Mouse (Mus musculus) midbrain, embryonic 15.5 days (tissue): ENCODE results near the gene Bri3bp. TPM values are rescaled to one million over a fixed set of nuclear protein-coding genes. Genes with fewer than 3 reads are reported as not detected.

Experiments used
- ATAC-seq: fragments of 200-750 bp; cut with Nextera tagmentation; replicated peaks from 2 replicates; pipeline ENCODE4 v1.8.0; 2017; ENCODE audit warnings: moderate TSS enrichment
- H3K27ac ChIP-seq: fragments of 300-500 bp; sonication (generic); 2 replicates; pipeline ENCODE4 v1.5.1; 2015; ENCODE audit warnings: mild to moderate bottlenecking, inconsistent platforms
- H3K27me3 ChIP-seq: fragments of 300-500 bp; sonication (generic); replicated peaks from 2 replicates; pipeline ENCODE4 v1.6.1; 2015; ENCODE audit warnings: inconsistent platforms
- H3K36me3 ChIP-seq: fragments of 300-500 bp; sonication (generic); replicated peaks from 2 replicates; pipeline ENCODE4 v1.6.1; 2015; ENCODE audit warnings: inconsistent platforms
- H3K4me1 ChIP-seq: fragments of 300-500 bp; sonication (generic); 2 replicates; pipeline ENCODE4 v1.6.1; 2015; ENCODE audit warnings: inconsistent platforms
- H3K4me2 ChIP-seq: fragments of 300-500 bp; sonication (generic); 2 replicates; pipeline ENCODE4 v1.6.1; 2015; ENCODE audit warnings: inconsistent platforms, mild to moderate bottlenecking, moderate library complexity
- H3K4me3 ChIP-seq: fragments of 300-500 bp; sonication (generic); 2 replicates; pipeline ENCODE4 v1.5.1; 2015; ENCODE audit warnings: mild to moderate bottlenecking, inconsistent platforms
- H3K9ac ChIP-seq: fragments of 300-500 bp; sonication (generic); 2 replicates; pipeline ENCODE4 v1.6.1; 2015; ENCODE audit warnings: mild to moderate bottlenecking, inconsistent platforms
- H3K9me3 ChIP-seq: fragments of 300-500 bp; sonication (generic); 2 replicates; pipeline ENCODE4 v1.6.1; 2016; ENCODE audit warnings: inconsistent platforms
- WGBS: fragments of 180-500 bp; shearing (Covaris S2); methylation state at CpG from one replicate; pipeline ENCODE4 v1.1.7; 2015; ENCODE audit warnings: mixed read lengths; 5-methylcytosine and 5-hydroxymethylcytosine counted together
- polyA plus RNA-seq: library from polyadenylated mRNA; unstranded; fragments of >200 nt; fragmentation: Nextera tagmentation; extraction: Ambion mirVana; gene quantifications from 2 replicates; pipeline ENCODE4 v1.2.1, GENCODE M21; 2015

Gene Bri3bp
- polyA plus RNA-seq, 1 experiment from 2014 or later: 36.4 TPM

- H3K9ac ChIP-seq: no peak overlapping the region
- H3K36me3 ChIP-seq: no peaks in the 10 kb centered on the region
- ATAC-seq: no peak
- peaks cover 18% of the 10 kb centered on the region for H3K4me1 ChIP-seq
- H3K4me2 ChIP-seq: no peak overlapping the region
- H3K4me3 ChIP-seq: no peak overlapping the region
- no peaks in the 10 kb centered on the region for H3K27me3 ChIP-seq
- no peaks in the 10 kb centered on the region for H3K9me3 ChIP-seq
- 83% methylated on average over 4 of the region's 4 CpGs for WGBS
- H3K27ac ChIP-seq: no peak overlapping the region
These were observed 3.2 kb downstream of the Bri3bp start for GRCm38 (mm10) chr5:125444554-125444953.

GRCm38 (mm10) chr5:125446344-125446743 is 5.0 kb downstream of the Bri3bp start:
- Histone ChIP-seq H3K4me2 (no peak overlapping the region), H3K4me1 (peaks cover 18% of the 10 kb centered on the region), H3K9ac (no peak overlapping the region), H3K4me3 (no peak overlapping the region), H3K27ac (no peak overlapping the region), H3K36me3 (no peaks in the 10 kb centered on the region), H3K27me3 (no peaks in the 10 kb centered on the region), H3K9me3 (no peaks in the 10 kb centered on the region)
- no peak for ATAC-seq
- WGBS: 79% methylated on average over 7 of the region's 7 CpGs

- 78% methylated on average over 3 of the region's 3 CpGs for WGBS
- H3K36me3 ChIP-seq: no peaks in the 10 kb centered on the region
These were observed 6.7 kb downstream of the Bri3bp start for GRCm38 (mm10) chr5:125448026-125448425.

GRCm38 (mm10) chr5:125448631-125449030 is 7.3 kb downstream of the Bri3bp start:
- no peak overlapping the region for H3K27ac ChIP-seq
- 95% methylated on average over 4 of the region's 4 CpGs for WGBS
- no peak overlapping the region for H3K4me3 ChIP-seq
- no peaks in the 10 kb centered on the region for H3K36me3 ChIP-seq
- H3K9ac ChIP-seq: no peak overlapping the region
- H3K4me2 ChIP-seq: no peak overlapping the region
- H3K9me3 ChIP-seq: no peaks in the 10 kb centered on the region
- H3K4me1 ChIP-seq: 0 out of 2 replicates have a peak, but pooled peaks cover 5% of the 10 kb centered on the region
- no peaks in the 10 kb centered on the region for H3K27me3 ChIP-seq
- ATAC-seq: no peak

More at GRCm38 (mm10) chr5:125448026-125448425, 6.7 kb downstream of the Bri3bp start:
- Histone ChIP-seq H3K27ac (no peak overlapping the region), H3K27me3 (no peaks in the 10 kb centered on the region), H3K9me3 (no peaks in the 10 kb centered on the region), H3K4me1 (peaks cover 8% of the 10 kb centered on the region), H3K9ac (no peak overlapping the region), H3K4me3 (no peak overlapping the region), H3K4me2 (no peak overlapping the region)
- no peak for ATAC-seq

GRCm38 (mm10) chr5:125449306-125449705 is 7.9 kb downstream of the Bri3bp start:
- Histone ChIP-seq H3K4me2 (no peak overlapping the region), H3K9ac (no peak overlapping the region), H3K36me3 (no peaks in the 10 kb centered on the region), H3K27me3 (no peaks in the 10 kb centered on the region), H3K27ac (no peak overlapping the region), H3K4me1 (0 out of 2 replicates have a peak, but pooled peaks cover 5% of the 10 kb centered on the region), H3K9me3 (no peaks in the 10 kb centered on the region), H3K4me3 (no peak overlapping the region)
- WGBS: 84% methylated on average over 5 of the region's 5 CpGs
- ATAC-seq: no peak

- no peak overlapping the region for H3K9ac ChIP-seq
- H3K4me1 ChIP-seq: no peaks in the 10 kb centered on the region
- peaks cover 15% of the 10 kb centered on the region for H3K36me3 ChIP-seq
- no peak overlapping the region for H3K4me3 ChIP-seq
- H3K27ac ChIP-seq: no peak overlapping the region
- ATAC-seq: no peak
- H3K27me3 ChIP-seq: no peaks in the 10 kb centered on the region
- no peak overlapping the region for H3K4me2 ChIP-seq
- WGBS: 91% methylated on average over 9 of the region's 9 CpGs
- no peaks in the 10 kb centered on the region for H3K9me3 ChIP-seq
These were observed 11.2 kb downstream of the Bri3bp start for GRCm38 (mm10) chr5:125452573-125452972.

- ATAC-seq: no peak
- Histone ChIP-seq H3K36me3 (peaks cover 15% of the 10 kb centered on the region), H3K4me3 (no peak overlapping the region), H3K27me3 (no peaks in the 10 kb centered on the region), H3K4me1 (no peaks in the 10 kb centered on the region), H3K27ac (no peak overlapping the region), H3K4me2 (no peak overlapping the region), H3K9me3 (no peaks in the 10 kb centered on the region), H3K9ac (no peak overlapping the region)
- 90% methylated on average over 6 of the region's 6 CpGs for WGBS
These were observed 14.7 kb downstream of the Bri3bp start for GRCm38 (mm10) chr5:125456100-125456499.

GRCm38 (mm10) chr5:125457538-125457937 is 16.2 kb downstream of the Bri3bp start:
- H3K36me3 ChIP-seq: peaks cover 15% of the 10 kb centered on the region
- no peak overlapping the region for H3K27ac ChIP-seq
- 92% methylated on average over 6 of the region's 6 CpGs for WGBS
- H3K9ac ChIP-seq: no peak overlapping the region
- H3K4me1 ChIP-seq: no peaks in the 10 kb centered on the region
- H3K27me3 ChIP-seq: no peaks in the 10 kb centered on the region
- no peak overlapping the region for H3K4me2 ChIP-seq
- ATAC-seq: no peak
- no peaks in the 10 kb centered on the region for H3K9me3 ChIP-seq
- no peak overlapping the region for H3K4me3 ChIP-seq

GRCm38 (mm10) chr5:125460574-125460973 is 19.2 kb downstream of the Bri3bp start:
- H3K27me3 ChIP-seq: no peaks in the 10 kb centered on the region
- no peak overlapping the region for H3K27ac ChIP-seq
- H3K9ac ChIP-seq: no peak overlapping the region
- H3K36me3 ChIP-seq: peaks cover 8% of the 10 kb centered on the region
- peaks cover 7% of the 10 kb centered on the region for H3K4me1 ChIP-seq
- ATAC-seq: no peak
- H3K4me3 ChIP-seq: no peak overlapping the region
- no peaks in the 10 kb centered on the region for H3K9me3 ChIP-seq
- no peak overlapping the region for H3K4me2 ChIP-seq
- WGBS: 94% methylated on average over 3 of the region's 3 CpGs

- Histone ChIP-seq H3K4me2 (no peak overlapping the region), H3K4me3 (no peak overlapping the region), H3K9ac (no peak overlapping the region), H3K9me3 (no peaks in the 10 kb centered on the region), H3K27me3 (no peaks in the 10 kb centered on the region), H3K27ac (no peak overlapping the region), H3K4me1 (peaks cover 7% of the 10 kb centered on the region), H3K36me3 (no peaks in the 10 kb centered on the region)
- WGBS: 53% methylated on average over 10 of the region's 10 CpGs
- ATAC-seq: no peak
These were observed 20.6 kb downstream of the Bri3bp start for GRCm38 (mm10) chr5:125461868-125462445.

GRCm38 (mm10) chr5:125465192-125465591 is 23.8 kb downstream of the Bri3bp start:
- Histone ChIP-seq H3K4me1 (peaks cover 7% of the 10 kb centered on the region), H3K4me2 (peak overlapping the region; percentile 53), H3K27ac (peak overlapping the region; percentile 67), H3K4me3 (peak overlapping the region; percentile 34), H3K27me3 (no peaks in the 10 kb centered on the region), H3K9me3 (no peaks in the 10 kb centered on the region), H3K9ac (no peak overlapping the region), H3K36me3 (no peaks in the 10 kb centered on the region)
- 44% methylated on average over 7 of the region's 7 CpGs for WGBS
- peak; percentile 37 for ATAC-seq

GRCm38 (mm10) chr5:125465701-125466106 is 24.3 kb downstream of the Bri3bp start:
- peaks cover 7% of the 10 kb centered on the region for H3K4me1 ChIP-seq
- no peaks in the 10 kb centered on the region for H3K36me3 ChIP-seq
- peak overlapping the region; percentile 53 for H3K4me2 ChIP-seq
- peak overlapping the region; percentile 73 for H3K27ac ChIP-seq
- H3K9ac ChIP-seq: peak overlapping the region; percentile 31; the same call in 1 of the 2 replicates
- WGBS: under 1% methylated on average over 25 of the region's 25 CpGs
- H3K4me3 ChIP-seq: peak overlapping the region; percentile 34
- H3K27me3 ChIP-seq: no peaks in the 10 kb centered on the region
- ATAC-seq: peak; percentile 99
- H3K9me3 ChIP-seq: no peaks in the 10 kb centered on the region

GRCm38 (mm10) chr5:125466483-125466882 is 25.1 kb downstream of the Bri3bp start:
- Histone ChIP-seq H3K4me3 (no peak overlapping the region), H3K36me3 (no peaks in the 10 kb centered on the region), H3K9ac (no peak overlapping the region), H3K4me2 (no peak overlapping the region), H3K4me1 (peaks cover 7% of the 10 kb centered on the region), H3K27ac (peak overlapping the region; percentile 73; the same call in 1 of the 2 replicates), H3K27me3 (no peaks in the 10 kb centered on the region), H3K9me3 (no peaks in the 10 kb centered on the region)
- ATAC-seq: no peak
- WGBS: 92% methylated on average over 5 of the region's 5 CpGs
